Mouse (Mus musculus) limb, embryonic 11.5 days (tissue): ENCODE results near the gene Gm49387. TPM values are rescaled to one million over a fixed set of nuclear protein-coding genes. Genes with fewer than 3 reads are reported as not detected.

Experiments used
- ATAC-seq: fragments of 200-750 bp; cut with Nextera tagmentation; 2 replicates; pipeline ENCODE4 v1.8.0; 2017; ENCODE audit warnings: low read depth; ENCODE audit not compliant: insufficient number of reproducible peaks, low FRiP score, low TSS enrichment
- DNase-seq: peaks from one replicate; pipeline ENCODE4 v3.0.0-alpha.2; 2015; ENCODE audit warnings: low spot score
- H3K27ac ChIP-seq: fragments of 300-500 bp; sonication (generic); replicated peaks from 2 replicates; pipeline ENCODE4 v1.5.1; 2014; ENCODE audit warnings: low read depth, mild to moderate bottlenecking, low read length
- H3K27me3 ChIP-seq: fragments of 300-500 bp; sonication (generic); 2 replicates; pipeline ENCODE4 v1.6.1; 2014; ENCODE audit warnings: mild to moderate bottlenecking, low read length, mixed read lengths; ENCODE audit not compliant: control insufficient read depth, insufficient read depth
- H3K36me3 ChIP-seq: fragments of 300-500 bp; sonication (generic); 2 replicates; pipeline ENCODE4 v1.6.1; 2014; ENCODE audit warnings: mild to moderate bottlenecking, low read length, moderate library complexity, mixed read lengths; ENCODE audit not compliant: control insufficient read depth, insufficient read depth
- H3K4me1 ChIP-seq: fragments of 300-500 bp; sonication (generic); 2 replicates; pipeline ENCODE4 v1.6.1; 2014; ENCODE audit warnings: low read length, mixed read lengths; ENCODE audit not compliant: control insufficient read depth, insufficient read depth
- H3K4me2 ChIP-seq: fragments of 300-500 bp; sonication (generic); 2 replicates; pipeline ENCODE4 v1.6.1; 2014; ENCODE audit warnings: low read depth, mild to moderate bottlenecking, moderate library complexity; ENCODE audit not compliant: severe bottlenecking
- H3K4me3 ChIP-seq: fragments of 300-500 bp; sonication (generic); 2 replicates; pipeline ENCODE4 v1.5.1; 2014; ENCODE audit warnings: low read depth, low read length
- H3K9ac ChIP-seq: fragments of 300-500 bp; sonication (generic); 2 replicates; pipeline ENCODE4 v1.6.1; 2014; ENCODE audit warnings: mild to moderate bottlenecking, low read length
- H3K9me3 ChIP-seq: fragments of 300-500 bp; sonication (generic); 2 replicates; pipeline ENCODE4 v1.6.1; 2016; ENCODE audit warnings: low read length; ENCODE audit not compliant: control insufficient read depth
- WGBS: fragments of 180-500 bp; shearing (Covaris S2); extraction: QIAGEN DNeasy Blood & Tissue Kit; methylation state at CpG from one replicate; pipeline ENCODE4 v1.1.7; 2014; 5-methylcytosine and 5-hydroxymethylcytosine counted together
- polyA plus RNA-seq: library from polyadenylated mRNA; unstranded; fragments of >200 nt; fragmentation: Nextera tagmentation; extraction: Ambion mirVana; gene quantifications from 2 replicates; pipeline ENCODE4 v1.2.1, GENCODE M21; 2014

The Gm49387 gene
- polyA plus RNA-seq, 1 experiment from 2014 or later: 1.0 TPM

- ATAC-seq: no peak
- Histone ChIP-seq H3K27me3 (no peaks in the 10 kb centered on the region), H3K27ac (no peak overlapping the region), H3K4me1 (no peaks in the 10 kb centered on the region), H3K36me3 (peaks cover 4% of the 10 kb centered on the region; the same call in 1 of the 2 replicates), H3K4me2 (no peak overlapping the region), H3K9ac (no peak overlapping the region), H3K4me3 (no peak overlapping the region), H3K9me3 (no peaks in the 10 kb centered on the region)
- peak; percentile 13 for DNase-seq
- WGBS: 63% methylated on average over 10 of the region's 10 CpGs
Measured at GRCm38 (mm10) chr14:31671635-31672320, 31.1 kb upstream of the Gm49387 start.

DNA sequence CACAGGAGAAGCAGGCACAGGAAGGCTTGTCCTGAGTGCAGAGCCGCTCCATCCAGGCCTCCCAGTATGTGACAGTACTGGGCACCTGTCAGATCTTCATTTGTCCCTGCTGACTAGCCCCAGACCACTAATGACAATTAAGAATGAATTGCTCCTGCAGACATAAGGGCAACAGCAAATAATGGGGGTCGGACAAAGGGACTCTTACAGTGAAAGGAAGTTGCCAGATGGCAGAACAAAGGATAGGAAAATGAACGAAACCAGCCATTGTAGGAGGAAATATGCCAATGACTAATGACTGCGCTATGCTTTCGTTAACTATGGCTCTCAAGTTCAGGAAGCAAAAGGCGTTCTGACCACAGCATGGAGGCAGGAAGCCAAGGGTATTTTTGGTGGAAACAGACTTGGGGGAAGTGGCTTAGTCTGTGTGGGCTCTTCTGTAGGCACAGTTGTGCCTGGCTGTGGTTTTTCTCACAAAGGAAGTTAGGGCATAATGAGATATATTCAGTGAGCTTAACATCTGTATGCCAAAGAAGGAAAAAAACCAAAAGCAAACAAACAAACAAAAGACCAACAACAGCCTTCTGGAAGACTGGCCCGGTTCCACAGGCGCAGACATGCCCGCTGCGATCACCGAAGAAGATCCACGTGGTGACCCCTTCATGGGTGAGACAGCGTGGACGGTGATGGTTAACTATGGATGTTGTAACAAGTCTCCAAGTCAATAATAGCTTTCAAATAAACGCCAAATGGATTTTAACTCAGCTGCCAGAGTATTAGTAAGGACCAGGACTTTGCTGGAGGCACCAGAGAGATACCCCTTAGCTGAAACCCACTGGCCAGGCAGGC is 29.2 kb upstream of the Gm49387 start:
- H3K9ac ChIP-seq: no peak overlapping the region
- no peaks in the 10 kb centered on the region for H3K9me3 ChIP-seq
- peaks cover 4% of the 10 kb centered on the region; the same call in 1 of the 2 replicates for H3K36me3 ChIP-seq
- no peaks in the 10 kb centered on the region for H3K4me1 ChIP-seq
- H3K27ac ChIP-seq: no peak overlapping the region
- H3K4me2 ChIP-seq: no peak overlapping the region
- H3K4me3 ChIP-seq: no peak overlapping the region
- 76% methylated on average over 15 of the region's 15 CpGs for WGBS
- no peak for ATAC-seq
- H3K27me3 ChIP-seq: no peaks in the 10 kb centered on the region
- DNase-seq: peak; percentile 21

DNA sequence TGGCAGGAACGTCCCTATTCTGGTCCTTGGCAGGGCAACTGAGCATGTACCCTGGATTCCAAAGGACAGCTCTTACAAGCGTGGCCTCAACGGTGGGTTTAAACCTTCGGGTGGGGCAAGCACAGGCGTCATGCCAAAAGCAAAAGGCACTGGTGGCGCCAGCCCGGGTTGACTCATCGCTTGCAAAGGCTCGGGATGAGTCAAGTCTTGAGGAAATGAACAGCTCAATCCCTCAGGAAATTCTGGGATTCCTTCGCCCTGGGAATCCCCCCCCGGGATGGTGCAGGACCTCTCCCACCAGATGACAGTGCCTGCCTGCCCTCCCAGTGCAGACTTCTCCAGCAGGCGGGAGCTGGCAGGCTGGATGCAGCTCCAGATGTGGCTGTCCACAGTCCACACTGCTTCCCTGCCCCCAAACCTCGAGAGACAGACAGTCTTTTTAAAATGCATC is 28.5 kb upstream of the Gm49387 start:
- 77% methylated on average over 13 of the region's 13 CpGs for WGBS
- Histone ChIP-seq H3K4me3 (no peak overlapping the region), H3K4me1 (no peaks in the 10 kb centered on the region), H3K36me3 (peaks cover 4% of the 10 kb centered on the region; the same call in 1 of the 2 replicates), H3K9me3 (no peaks in the 10 kb centered on the region), H3K9ac (no peak overlapping the region), H3K27me3 (no peaks in the 10 kb centered on the region), H3K4me2 (no peak overlapping the region), H3K27ac (no peak overlapping the region)
- ATAC-seq (no peak), DNase-seq (peak; percentile 19)

- H3K27me3 ChIP-seq: no peaks in the 10 kb centered on the region
- DNase-seq (peak; percentile 14), ATAC-seq (no peak)
- no peak overlapping the region for H3K4me3 ChIP-seq
- 0 out of 2 replicates have a peak overlapping the region, but pooled peaks have one; percentile 14 for H3K27ac ChIP-seq
- no peak overlapping the region for H3K9ac ChIP-seq
- WGBS: 91% methylated on average over 13 of the region's 13 CpGs
- H3K4me2 ChIP-seq: no peak overlapping the region
- H3K4me1 ChIP-seq: peaks cover 6% of the 10 kb centered on the region
- peaks cover 4% of the 10 kb centered on the region; the same call in 1 of the 2 replicates for H3K36me3 ChIP-seq
- no peaks in the 10 kb centered on the region for H3K9me3 ChIP-seq
Measured at GRCm38 (mm10) chr14:31668326-31668725, 27.6 kb upstream of the Gm49387 start.

DNA sequence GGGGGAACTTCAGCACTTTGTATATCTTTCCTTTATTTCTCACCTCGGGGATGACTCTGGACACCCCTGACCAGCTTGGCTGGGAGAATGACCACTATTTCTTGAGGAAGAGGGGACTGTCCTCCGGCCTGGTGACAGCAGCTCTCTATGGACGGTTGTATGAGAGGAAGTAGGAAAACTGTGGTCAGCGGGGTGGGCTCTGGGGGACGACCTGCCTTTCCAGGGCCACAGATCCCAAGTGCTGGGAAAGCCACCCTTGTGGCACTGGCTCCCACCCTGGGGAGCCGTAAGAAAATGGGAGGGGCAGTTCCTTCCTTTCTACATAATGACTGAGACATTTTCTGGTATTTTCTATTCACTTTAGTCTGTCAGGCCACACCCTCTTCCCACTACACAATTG is 27.1 kb upstream of the Gm49387 start:
- no peak overlapping the region for H3K27ac ChIP-seq
- H3K27me3 ChIP-seq: no peaks in the 10 kb centered on the region
- no peak overlapping the region for H3K4me2 ChIP-seq
- peaks cover 11% of the 10 kb centered on the region for H3K4me1 ChIP-seq
- no peak overlapping the region for H3K9ac ChIP-seq
- ATAC-seq (no peak), DNase-seq (no peak)
- H3K9me3 ChIP-seq: no peaks in the 10 kb centered on the region
- 89% methylated on average over 6 of the region's 6 CpGs for WGBS
- no peak overlapping the region for H3K4me3 ChIP-seq
- peaks cover 4% of the 10 kb centered on the region; the same call in 1 of the 2 replicates for H3K36me3 ChIP-seq

GRCm38 (mm10) chr14:31666931-31667705 is 26.4 kb upstream of the Gm49387 start:
- Histone ChIP-seq H3K27ac (no peak overlapping the region), H3K36me3 (peaks cover 4% of the 10 kb centered on the region; the same call in 1 of the 2 replicates), H3K27me3 (no peaks in the 10 kb centered on the region), H3K4me1 (peaks cover 17% of the 10 kb centered on the region), H3K9me3 (no peaks in the 10 kb centered on the region), H3K9ac (no peak overlapping the region), H3K4me2 (no peak overlapping the region), H3K4me3 (no peak overlapping the region)
- ATAC-seq (no peak), DNase-seq (peak; percentile 7)
- WGBS: 94% methylated on average over 28 of the region's 28 CpGs

DNA sequence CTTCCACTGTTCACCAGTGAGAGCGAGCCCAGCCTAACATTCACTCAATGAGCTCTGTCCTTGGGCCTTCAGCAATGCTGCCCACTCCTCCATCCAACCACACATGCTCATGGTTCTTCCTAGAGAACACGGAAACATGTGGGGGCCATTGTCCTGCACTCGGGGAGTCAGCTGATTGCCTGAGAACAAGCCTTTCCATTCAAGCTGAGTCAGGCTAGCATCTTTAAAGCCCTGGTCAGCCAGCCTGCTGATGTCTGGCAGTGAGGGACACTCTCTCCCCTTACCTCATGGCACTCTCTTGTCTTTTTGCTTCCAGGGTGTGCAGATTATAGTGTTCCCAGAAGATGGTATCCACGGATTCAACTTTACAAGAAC is 24.9 kb upstream of the Gm49387 start:
- Histone ChIP-seq H3K9ac (no peak overlapping the region), H3K9me3 (no peaks in the 10 kb centered on the region), H3K4me3 (no peak overlapping the region), H3K4me1 (peaks cover 22% of the 10 kb centered on the region), H3K27me3 (no peaks in the 10 kb centered on the region), H3K4me2 (no peak overlapping the region), H3K27ac (no peak overlapping the region; the same call in 1 of the 2 replicates), H3K36me3 (peaks cover 4% of the 10 kb centered on the region; the same call in 1 of the 2 replicates)
- DNase-seq: no peak
- 88% methylated on average over 4 of the region's 4 CpGs for WGBS
- no peak for ATAC-seq
